Mouse (Mus musculus) kidney, adult 2 months (tissue): ENCODE measurements around the gene Tns3.

Experiments used
- CTCF ChIP-seq: fragments of 200-500 bp; conservative IDR thresholded peaks from 2 replicates; pipeline ENCODE4 v1.5.1; 2011; ENCODE audit warnings: low read depth, mild to moderate bottlenecking, control low read depth, low read length, moderate library complexity, mixed read lengths; ENCODE audit not compliant: insufficient read depth, insufficient read length
- POLR2A ChIP-seq: fragments of 200-500 bp; IDR thresholded peaks from one replicate; pipeline ENCODE4 v1.6.1; 2011; ENCODE audit warnings: low read depth, low read length, control low read depth

- TF ChIP-seq CTCF, result no peak
- no peak for TF ChIP-seq POLR2A
Measured at GRCm38 (mm10) chr11:8444759-8445422, 219.4 kb downstream of the Tns3 start.
